Mouse (Mus musculus): Measurements from ENCODE around the gene Nbl1. TPM values are rescaled to one million over a fixed set of nuclear protein-coding genes. Genes with fewer than 3 reads are reported as not detected.

Gene Nbl1
- total and polyA plus RNA-seq, 2 experiments from 2014 or later: 53.4 to 62.2 TPM

DNA sequence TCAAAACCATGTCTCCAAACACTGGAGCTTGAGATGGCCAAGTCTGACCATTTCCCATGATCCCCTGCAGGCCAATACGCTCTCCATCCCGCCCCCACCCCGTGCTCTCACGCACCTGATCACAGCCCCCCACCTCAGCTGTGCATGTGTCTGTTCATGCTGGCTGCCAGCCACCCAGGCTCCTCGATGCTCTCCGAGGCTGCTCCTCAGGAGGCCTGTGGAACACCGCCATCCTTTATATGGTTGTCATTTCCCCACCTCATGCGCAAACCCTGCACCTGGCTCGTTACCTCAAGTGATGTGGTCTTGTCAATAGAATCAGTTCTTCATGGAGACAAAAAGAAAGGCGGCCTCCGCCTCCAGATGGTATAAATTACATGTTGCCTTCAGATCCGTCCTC is 60.3 kb downstream of the Nbl1 start:
- no peaks in the 10 kb centered on the region; the same call in 1 of the 2 replicates for H3K4me1 ChIP-seq (ENCODE audit: insufficient read depth, low read length)
- no peak overlapping the region for H3K27ac ChIP-seq (ENCODE audit: low read depth, low read length)
- ATAC-seq (ENCODE audit: low FRiP score) (no peak), DNase-seq (ENCODE audit: low spot score) (no peak)
- H3K4me2 ChIP-seq (ENCODE audit: low read depth, low read length, poor library complexity, severe bottlenecking): no peak overlapping the region
- no peaks in the 10 kb centered on the region for H3K36me3 ChIP-seq (ENCODE audit: insufficient read depth, low read length)
- no peak for TF ChIP-seq CTCF (IDR thresholded peaks at IDR 0.05)
- H3K4me3 ChIP-seq (ENCODE audit: low read depth, low read length): no peak overlapping the region
- H3K9ac ChIP-seq (replicated peaks; ENCODE audit: low read length, poor library complexity, severe bottlenecking): no peak overlapping the region
- no peaks in the 10 kb centered on the region for H3K9me3 ChIP-seq (ENCODE audit: low read length)
- H3K27me3 ChIP-seq (ENCODE audit: insufficient read depth, low read length): no peaks in the 10 kb centered on the region
- WGBS: 79% methylated on average over 12 of the region's 12 CpGs

Other genes starting within 250 kb of the Nbl1 start
- gene Pla2g5, start 229.5 kb downstream of the Nbl1 start, total RNA-seq (2014; rRNA removed): 0.76 and 2.5 TPM in 2 replicates
- 0.64 and 0.81 TPM in 2 replicates for gene Pla2g5, start 229.5 kb downstream of the Nbl1 start, polyA plus RNA-seq (2015; fragmentation: Nextera tagmentation; extraction: Ambion mirVana)
- not detected in 2 replicates for gene Gm13030, start 219.0 kb downstream of the Nbl1 start, total RNA-seq (2014; rRNA removed)
- not detected in 2 replicates for gene Gm13030, start 219.0 kb downstream of the Nbl1 start, polyA plus RNA-seq (2015; fragmentation: Nextera tagmentation; extraction: Ambion mirVana)
- not detected in 2 replicates for gene Pla2g2e, start 215.1 kb downstream of the Nbl1 start, total RNA-seq (2014; rRNA removed)
- not detected in 2 replicates for gene Pla2g2e, start 215.1 kb downstream of the Nbl1 start, polyA plus RNA-seq (2015; fragmentation: Nextera tagmentation; extraction: Ambion mirVana)
- 8.5 and 9.0 TPM in 2 replicates for gene Otud3, start 179.0 kb downstream of the Nbl1 start, total RNA-seq (2014; rRNA removed)
- 3.1 and 3.8 TPM in 2 replicates for gene Otud3, start 179.0 kb downstream of the Nbl1 start, polyA plus RNA-seq (2015; fragmentation: Nextera tagmentation; extraction: Ambion mirVana)
- not detected in 2 replicates for gene Rnf186, start 125.9 kb downstream of the Nbl1 start, total RNA-seq (2014; rRNA removed)
- gene Rnf186, start 125.9 kb downstream of the Nbl1 start, polyA plus RNA-seq (2015; fragmentation: Nextera tagmentation; extraction: Ambion mirVana): not detected in 2 replicates
- 1.9 and 2.9 TPM in 2 replicates for gene Tmco4, start 120.1 kb downstream of the Nbl1 start, total RNA-seq (2014; rRNA removed)
- 1.1 and 1.3 TPM in 2 replicates for gene Tmco4, start 120.1 kb downstream of the Nbl1 start, polyA plus RNA-seq (2015; fragmentation: Nextera tagmentation; extraction: Ambion mirVana)
- 4.2 and 5.9 TPM in 2 replicates for gene Htr6, start 17.4 kb downstream of the Nbl1 start, total RNA-seq (2014; rRNA removed)
- 1.0 and 1.1 TPM in 2 replicates for gene Htr6, start 17.4 kb downstream of the Nbl1 start, polyA plus RNA-seq (2015; fragmentation: Nextera tagmentation; extraction: Ambion mirVana)
- 21.9 and 31.0 TPM in 2 replicates for gene Minos1, start 38.1 kb upstream of the Nbl1 start, total RNA-seq (2014; rRNA removed)
- 377 and 397 TPM in 2 replicates for gene Minos1, start 38.1 kb upstream of the Nbl1 start, polyA plus RNA-seq (2015; fragmentation: Nextera tagmentation; extraction: Ambion mirVana)
- gene Capzb, start 99.9 kb upstream of the Nbl1 start, total RNA-seq (2014; rRNA removed): 84.0 and 108 TPM in 2 replicates
- 308 and 309 TPM in 2 replicates for gene Capzb, start 99.9 kb upstream of the Nbl1 start, polyA plus RNA-seq (2015; fragmentation: Nextera tagmentation; extraction: Ambion mirVana)
- 19.3 and 26.5 TPM in 2 replicates for gene Pqlc2, start 217.7 kb upstream of the Nbl1 start, total RNA-seq (2014; rRNA removed)
- gene Pqlc2, start 217.7 kb upstream of the Nbl1 start, polyA plus RNA-seq (2015; fragmentation: Nextera tagmentation; extraction: Ambion mirVana): 10.9 and 15.2 TPM in 2 replicates
- gene Akr7a5, start 217.8 kb upstream of the Nbl1 start, total RNA-seq (2014; rRNA removed): 45.0 and 65.4 TPM in 2 replicates
- gene Akr7a5, start 217.8 kb upstream of the Nbl1 start, polyA plus RNA-seq (2015; fragmentation: Nextera tagmentation; extraction: Ambion mirVana): 64.4 and 65.6 TPM in 2 replicates